Mouse (Mus musculus) left cerebral cortex, postnatal 14 days (tissue): Measurements from ENCODE around the gene Akap11. TPM values are rescaled to one million over a fixed set of nuclear protein-coding genes. Genes with fewer than 3 reads are reported as not detected.

Experiments used
- DNase-seq, 2 experiments: peaks; one replicate each; pipeline ENCODE4 v3.0.0; 2021 to 2022; ENCODE audit warnings: low spot score in 2 of 2, mixed read lengths in 1 of 2
- intact Hi-C: fragments of 180-260 bp; cut with DNase I; formaldehyde crosslinking; loops from one replicate; pipeline ENCODE4 v1.15.1; 2025
- total RNA-seq, 2 experiments: library from RNA; stranded (reverse); gene quantifications; 2 replicates each; pipeline ENCODE4 v1.2.3; 2021

The Akap11 gene
- total RNA-seq, 2 experiments from 2014 or later, result 156 to 163 TPM

- DNase-seq, result no peak
- intact Hi-C loops, result no loop called here
Observed at GRCm38 (mm10) chr14:78532345-78532744, 4.3 kb downstream of the Akap11 start.

DNA sequence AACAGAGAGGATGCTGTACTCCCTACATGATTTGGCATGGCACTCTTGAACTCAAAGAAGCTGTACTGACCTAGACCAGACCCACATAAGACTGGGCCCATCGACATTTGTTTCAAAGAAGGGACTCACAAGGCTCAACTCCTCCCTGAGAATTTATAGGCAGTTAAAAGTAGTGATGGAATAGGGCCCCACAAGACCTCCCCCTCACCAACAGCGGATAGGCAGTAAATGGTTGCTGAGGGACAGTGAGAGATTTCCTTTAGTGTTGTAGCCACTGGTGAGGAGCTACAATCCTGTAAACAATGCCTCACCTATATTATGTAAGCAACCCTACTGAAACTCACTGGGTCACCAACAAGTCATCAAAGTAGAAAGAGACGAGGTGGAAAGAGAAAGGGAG lies 6.4 kb downstream of the Akap11 start:
- DNase-seq, result no peak
- intact Hi-C loops, result no loop called here

DNA sequence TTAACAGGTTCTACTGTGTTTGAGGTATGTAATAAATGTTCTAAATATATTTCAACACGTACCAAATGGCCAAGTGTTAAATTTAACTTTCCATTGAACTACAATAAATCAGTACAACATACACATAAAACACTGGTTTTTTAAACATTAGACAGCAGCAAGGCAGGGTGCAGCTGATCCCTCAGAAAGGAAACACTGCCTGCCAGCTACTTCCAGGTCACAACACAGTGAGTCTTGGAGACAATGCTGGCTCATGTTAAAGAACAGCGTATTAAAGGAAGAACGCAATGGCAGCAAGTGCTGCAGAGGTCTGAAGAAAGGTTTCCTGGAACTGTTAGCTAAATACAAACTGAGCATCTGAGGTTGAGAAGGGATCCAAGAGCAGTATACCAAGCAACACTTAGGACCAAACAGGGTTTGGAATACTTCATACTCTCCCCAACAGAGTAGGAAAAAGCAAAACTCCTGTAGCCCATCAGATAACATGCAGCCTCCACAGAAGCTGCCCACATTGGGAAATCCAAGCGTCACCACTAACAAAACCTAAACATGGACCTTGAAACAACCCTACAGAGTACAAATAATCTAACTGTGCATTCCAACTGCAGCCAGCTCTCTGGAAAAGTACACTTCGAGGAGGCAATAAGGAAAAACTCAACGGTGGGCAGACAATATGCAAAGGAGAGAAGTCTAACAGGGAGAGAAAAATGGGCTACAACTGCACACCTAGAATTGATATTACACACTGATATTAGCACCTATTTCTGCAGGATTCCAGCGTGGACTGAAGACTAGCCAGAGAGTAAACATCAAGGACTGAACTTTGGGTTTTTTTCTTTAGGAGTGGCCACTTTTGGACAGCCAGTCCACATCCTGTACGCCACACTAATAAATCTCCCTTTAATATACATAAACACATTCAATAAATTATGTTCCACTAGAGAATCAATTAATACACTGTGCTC lies 7.9 kb downstream of the Akap11 start:
- intact Hi-C loops, result no loop called here
- DNase-seq, result no peak

DNA sequence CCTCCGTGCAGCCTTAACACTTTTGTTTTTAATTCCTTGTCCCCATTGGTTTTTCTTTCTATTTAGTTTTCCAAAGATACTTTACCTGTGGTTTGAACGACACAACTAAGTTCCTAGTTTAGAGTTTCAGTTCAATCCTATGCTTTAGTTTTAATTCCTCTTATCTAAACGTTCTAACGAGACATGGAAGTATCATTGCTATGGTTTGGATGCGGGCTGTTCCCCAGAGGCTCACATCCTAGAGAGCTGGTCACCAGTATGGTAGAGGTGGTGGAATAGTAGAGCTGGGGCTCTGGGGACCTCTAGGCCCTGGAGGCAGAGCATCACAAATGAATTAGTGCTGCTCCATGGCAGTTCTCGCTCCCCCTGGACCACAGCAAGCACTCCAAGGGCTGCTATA lies 9.7 kb downstream of the Akap11 start:
- no peak for DNase-seq
- intact Hi-C loops, result no loop called here

GRCm38 (mm10) chr14:78526475-78526874 lies 10.1 kb downstream of the Akap11 start:
- DNase-seq, result no peak
- intact Hi-C loops, result no loop called here

GRCm38 (mm10) chr14:78525611-78526457 lies 10.8 kb downstream of the Akap11 start:
- intact Hi-C loops, result no loop called here
- no peak for DNase-seq

DNA sequence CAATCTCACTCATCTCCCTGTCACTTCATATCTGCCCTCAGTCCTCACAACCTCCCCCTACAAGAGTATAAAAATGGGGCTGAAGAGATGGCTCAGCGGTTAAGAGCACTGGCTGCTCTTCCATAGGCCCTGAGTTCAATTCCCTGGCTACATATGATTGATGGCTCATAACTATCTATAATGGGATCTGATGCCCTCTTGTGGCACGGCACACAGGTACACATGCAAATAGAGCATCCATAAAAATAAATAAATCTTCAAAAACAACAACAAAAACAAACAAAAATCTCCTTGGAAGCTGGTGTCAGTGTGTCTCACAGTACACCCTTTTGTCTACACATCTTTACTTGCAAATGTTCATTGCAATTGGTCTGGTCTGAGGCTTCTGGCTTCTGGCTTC lies 11.5 kb downstream of the Akap11 start:
- intact Hi-C loops, result no loop called here
- no peak for DNase-seq

- intact Hi-C loops, result no loop called here
Observed at GRCm38 (mm10) chr14:78510713-78511112, 25.9 kb downstream of the Akap11 start.

DNA sequence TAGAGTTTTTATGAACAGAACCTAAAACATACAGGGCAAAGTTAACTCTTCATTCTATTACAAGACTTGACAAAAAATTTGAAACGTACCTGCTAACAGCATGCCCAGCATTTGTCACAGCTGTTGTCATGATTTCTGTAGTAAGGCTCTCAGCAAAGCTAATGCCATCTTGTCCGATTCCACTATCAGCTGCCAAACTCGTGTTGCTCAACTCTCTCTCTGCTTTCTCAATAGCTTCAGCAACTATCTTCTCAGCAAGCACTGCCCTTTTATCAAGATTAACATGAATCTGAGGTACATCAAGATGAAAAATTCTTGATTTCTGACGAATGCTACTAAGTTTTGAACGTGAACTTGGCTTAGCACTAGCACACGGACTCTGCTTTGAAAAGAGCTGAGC lies 26.8 kb downstream of the Akap11 start:
- DNase-seq, result no peak
- intact Hi-C loops, result no loop called here

More at GRCm38 (mm10) chr14:78510713-78511112, 25.9 kb downstream of the Akap11 start:
- DNase-seq, result no peak

- DNase-seq, result peak in 1 of 2 experiments; percentile 57
- intact Hi-C loops, result no loop called here
Observed at GRCm38 (mm10) chr14:78500578-78500977, 36.0 kb downstream of the Akap11 start.

GRCm38 (mm10) chr14:78496691-78497090 lies 39.9 kb downstream of the Akap11 start:
- no peak for DNase-seq
- intact Hi-C loops, result no loop called here

DNA sequence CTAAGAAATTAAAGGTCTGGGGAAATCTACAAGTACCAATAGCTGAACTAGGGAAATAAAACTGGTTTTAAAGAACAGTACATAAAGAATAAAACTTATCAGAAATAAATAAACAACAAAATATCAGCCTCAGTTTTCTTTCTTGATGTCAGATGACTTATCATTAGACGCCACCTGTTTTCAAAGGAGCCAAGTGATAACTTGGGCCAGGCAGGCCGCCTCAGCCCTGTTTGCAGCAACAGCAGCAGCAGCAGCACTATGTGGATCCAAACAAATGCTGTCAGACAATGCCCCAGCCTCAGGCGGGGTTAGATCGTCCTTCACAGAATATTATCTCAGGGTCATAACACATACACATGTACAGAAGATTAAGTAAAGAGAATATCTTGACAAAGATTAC lies 41.4 kb downstream of the Akap11 start:
- DNase-seq, result no peak
- intact Hi-C loops, result no loop called here

DNA sequence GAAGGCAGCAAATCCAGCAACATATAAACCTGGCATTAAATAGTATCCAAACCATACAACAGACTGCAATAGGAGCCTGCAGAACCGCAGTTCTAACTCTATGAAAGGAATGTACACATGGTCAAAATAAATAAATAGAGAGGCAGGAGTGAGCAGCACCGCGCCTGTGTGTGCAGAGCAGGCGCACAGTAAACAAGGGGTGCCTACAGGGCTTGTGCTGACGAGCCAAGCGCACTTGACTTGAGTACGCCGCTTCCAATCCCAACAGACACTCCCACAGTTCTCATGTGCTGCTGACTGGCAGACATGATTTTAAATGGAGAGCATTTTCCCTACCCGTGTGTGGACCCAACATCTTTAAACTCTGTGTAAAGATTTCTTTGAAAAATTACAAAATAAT lies 44.0 kb downstream of the Akap11 start:
- intact Hi-C loops, result no loop called here
- no peak for DNase-seq

DNA sequence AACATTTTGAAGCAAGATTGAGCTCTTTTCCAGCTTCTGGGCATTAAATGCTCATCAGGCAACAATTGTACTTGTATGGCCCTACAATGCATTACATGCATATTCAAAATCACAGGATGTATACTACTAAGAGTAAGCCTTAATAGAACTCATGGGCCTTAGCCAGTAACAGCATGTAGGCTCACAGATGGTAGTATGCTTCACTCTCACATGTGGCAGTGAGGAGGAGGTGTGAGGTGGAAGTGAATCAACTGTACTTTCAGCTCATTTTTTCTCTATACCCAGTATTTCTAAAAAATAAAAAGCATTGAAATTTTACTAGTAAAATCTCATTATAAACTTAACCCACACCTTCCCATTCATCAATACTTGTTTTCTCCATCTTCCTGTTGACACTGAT lies 45.2 kb downstream of the Akap11 start:
- DNase-seq, result peak; percentile 64 to 75
- intact Hi-C loops, result no loop called here

DNA sequence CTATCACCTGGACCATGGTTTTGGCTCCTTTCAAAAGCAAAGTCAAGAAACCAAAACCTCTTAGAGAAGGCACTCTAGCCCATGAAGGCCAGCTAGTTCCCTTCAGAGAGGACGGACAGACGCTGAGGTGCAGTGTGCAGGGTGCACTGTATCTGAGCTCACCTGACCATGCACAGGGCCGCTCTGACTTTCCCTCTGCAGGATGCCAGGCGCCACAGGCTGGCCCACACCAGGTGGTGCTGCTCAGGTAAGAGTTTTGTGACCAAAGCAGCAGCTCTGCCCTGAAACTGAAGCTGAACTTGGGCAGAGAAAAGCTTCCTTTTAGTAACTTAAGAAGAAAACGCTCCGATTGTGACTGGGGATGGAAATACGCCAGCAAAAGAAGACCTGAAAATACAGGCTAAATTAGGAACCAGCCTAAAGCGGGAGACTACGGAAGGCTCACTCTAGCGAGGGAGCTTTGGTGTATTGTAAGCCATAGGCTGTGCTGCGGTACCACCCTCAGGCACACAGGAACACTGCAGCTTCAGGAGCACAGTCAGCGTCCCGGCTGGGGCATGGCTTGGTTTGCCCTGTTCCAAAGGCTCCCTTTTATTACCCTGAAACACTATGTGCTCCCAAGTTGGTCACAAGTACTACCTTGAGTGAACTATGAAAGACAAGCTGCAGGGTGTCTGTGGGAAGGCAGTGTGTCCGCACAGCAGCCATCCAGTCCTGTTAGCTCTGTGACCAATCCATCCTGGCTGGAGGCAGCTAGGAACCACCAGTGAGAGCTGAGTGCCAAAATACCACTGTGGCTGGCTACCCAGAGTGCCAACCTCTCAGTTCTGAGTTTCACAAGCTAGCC lies 54.0 kb downstream of the Akap11 start:
- peak; percentile 77 to 85 for DNase-seq
- intact Hi-C loops, result loop anchor here (5.0 kb wide), 2 partner anchors 195 to 1340 kb away; no protein-coding TSS in a partner anchor

DNA sequence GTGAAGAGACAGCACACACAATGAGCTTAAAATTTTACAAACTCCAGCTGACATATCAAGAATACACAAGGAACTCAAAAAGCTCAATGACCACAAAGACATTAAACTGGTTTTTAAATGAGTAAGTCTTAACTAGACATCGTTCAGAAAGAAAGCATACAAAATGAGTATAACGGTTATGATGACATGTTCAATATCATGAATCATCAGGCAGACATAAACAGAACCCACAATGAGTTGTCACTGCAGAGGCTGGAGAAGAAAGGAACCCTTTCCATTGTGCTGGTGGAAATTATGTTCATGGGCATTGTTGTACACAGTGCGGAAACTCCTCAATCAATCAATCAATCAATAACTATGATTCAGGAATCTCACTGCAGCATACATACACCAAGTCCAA lies 62.5 kb downstream of the Akap11 start:
- no peak for DNase-seq
- intact Hi-C loops, result no loop called here

GRCm38 (mm10) chr14:78470714-78471113 lies 65.9 kb downstream of the Akap11 start:
- intact Hi-C loops, result no loop called here
- no peak for DNase-seq

GRCm38 (mm10) chr14:78468991-78469390 lies 67.6 kb downstream of the Akap11 start:
- no peak for DNase-seq
- intact Hi-C loops, result no loop called here

DNA sequence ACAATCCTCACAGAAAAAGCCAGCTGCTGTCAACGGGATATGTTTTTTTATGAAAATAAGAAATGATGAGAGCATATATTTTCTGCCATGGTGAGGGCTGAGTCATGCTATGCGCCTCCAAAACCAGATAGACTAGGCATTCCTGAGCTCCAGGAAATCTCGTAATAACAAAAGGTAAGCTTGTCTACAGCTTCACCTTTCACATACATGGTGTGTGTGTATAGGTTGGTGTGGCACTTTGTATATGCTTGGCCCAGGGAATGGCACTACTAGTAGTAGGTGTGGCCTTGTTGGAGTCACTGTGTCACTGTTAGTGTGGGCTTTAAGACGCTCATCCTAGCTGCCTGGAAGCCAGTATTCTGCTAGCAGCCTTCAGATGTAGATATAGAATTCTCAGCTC lies 68.6 kb downstream of the Akap11 start:
- intact Hi-C loops, result no loop called here
- DNase-seq, result no peak
